Comparison of ENCODE assay signal across 8 mouse cellular contexts in genomic region chr11:77467157-77467556, GRCm38 (mm10). TPM values are rescaled to one million over a fixed set of nuclear protein-coding genes. Genes with fewer than 3 reads are reported as not detected.
DNase-seq lines count a peak whose midpoint lies in the region; ATAC-seq and TF ChIP-seq lines count a peak whose summit lies in the region.

No protein-coding gene starts in this region.

- WGBS in neural tube, embryonic 15.5 days, result 5% methylated on average over 25 of the region's 25 CpGs
- 5% methylated on average over 25 of the region's 25 CpGs for WGBS in kidney, adult 2 months
- 2% methylated on average over 25 of the region's 25 CpGs for WGBS in liver, embryonic 11.5 days

- H3K4me3 ChIP-seq in neural tube, embryonic 15.5 days (replicated peaks), result no peak overlapping the region
- no peak overlapping the region for H3K4me3 ChIP-seq in kidney, adult 2 months (ENCODE audit: insufficient read depth, low read depth, low read length)
- peak overlapping the region; percentile 24 for H3K4me3 ChIP-seq in liver, embryonic 11.5 days (ENCODE audit: low read depth, low read length)

- no peak overlapping the region for H3K4me2 ChIP-seq in neural tube, embryonic 15.5 days
- peak overlapping the region; percentile 58 for H3K4me2 ChIP-seq in liver, embryonic 11.5 days

- H3K9ac ChIP-seq in neural tube, embryonic 15.5 days (replicated peaks), result no peak overlapping the region
- no peak overlapping the region for H3K9ac ChIP-seq in liver, embryonic 11.5 days (ENCODE audit: low read depth, low read length)

- no peak overlapping the region for H3K27ac ChIP-seq in neural tube, embryonic 15.5 days (replicated peaks)
- no peak overlapping the region for H3K27ac ChIP-seq in kidney, adult 2 months (ENCODE audit: insufficient read depth, low read depth, low read length)
- H3K27ac ChIP-seq in liver, embryonic 11.5 days (ENCODE audit: low read depth, low read length), result no peak overlapping the region

- TF ChIP-seq CTCF in kidney, adult 2 months (conservative IDR thresholded peaks at IDR 0.05; ENCODE audit: insufficient read depth, insufficient read length, low read depth, low read length), result peak; percentile 61

- ATAC-seq in neural tube, embryonic 15.5 days (ENCODE audit: low FRiP score), result no peak
- peak; percentile 63 for ATAC-seq in liver, embryonic 11.5 days (replicated peaks; ENCODE audit: low FRiP score)
- ATAC-seq in neutrophil, adult 5-6 weeks (ENCODE audit: extremely low read depth, insufficient number of reproducible peaks, low FRiP score, poor library complexity, severe bottlenecking), result peak; percentile 50

- H3K9me3 ChIP-seq in neural tube, embryonic 15.5 days (replicated peaks), result no peaks in the 10 kb centered on the region
- H3K9me3 ChIP-seq in liver, embryonic 11.5 days (ENCODE audit: control insufficient read depth, low read length), result no peaks in the 10 kb centered on the region

- DNase-seq in neural tube, embryonic 10.5 days (ENCODE audit: extremely low spot score, low spot score), result peak; percentile 65
- peak; percentile 36 for DNase-seq in c-Kit-positive CD71-positive TER-119-negative erythroid progenitor cells, embryonic 14.5 days (ENCODE audit: low read depth)
- DNase-seq in heart, adult 18-20 months, result peak; percentile 85 to 86
- DNase-seq in kidney, adult 2 months, result peak; percentile 85
- peak; percentile 75 for DNase-seq in liver, embryonic 11.5 days (ENCODE audit: low spot score)
- DNase-seq in thymus, postnatal 10 days (ENCODE audit: low spot score in 2 of 2), result peak; percentile 81 to 91

- TF ChIP-seq POLR2A in kidney, adult 2 months (IDR thresholded peaks at IDR 0.05; ENCODE audit: low read depth, low read length), result no peak

- peaks cover 62% of the 10 kb centered on the region for H3K27me3 ChIP-seq in neural tube, embryonic 15.5 days (replicated peaks)
- no peaks in the 10 kb centered on the region for H3K27me3 ChIP-seq in kidney, adult 2 months (replicated peaks; ENCODE audit: control insufficient read depth, insufficient read depth, low read length)
- H3K27me3 ChIP-seq in liver, embryonic 11.5 days (replicated peaks; ENCODE audit: control insufficient read depth, insufficient read depth, low read length), result peaks cover 62% of the 10 kb centered on the region

- peaks cover 11% of the 10 kb centered on the region for H3K4me1 ChIP-seq in neural tube, embryonic 15.5 days
- H3K4me1 ChIP-seq in kidney, adult 2 months (ENCODE audit: control insufficient read depth, insufficient read depth, low read length), result peaks cover under 1% of the 10 kb centered on the region; the same call in 1 of the 2 replicates
- peaks cover 18% of the 10 kb centered on the region for H3K4me1 ChIP-seq in liver, embryonic 11.5 days (replicated peaks; ENCODE audit: control insufficient read depth, insufficient read depth, low read length)

- peaks cover 20% of the 10 kb centered on the region for H3K36me3 ChIP-seq in neural tube, embryonic 15.5 days
- no peaks in the 10 kb centered on the region for H3K36me3 ChIP-seq in kidney, adult 2 months (ENCODE audit: control insufficient read depth, insufficient read depth, low read length)
- peaks cover 6% of the 10 kb centered on the region; the same call in 1 of the 2 replicates for H3K36me3 ChIP-seq in liver, embryonic 11.5 days (ENCODE audit: control insufficient read depth, insufficient read depth, low read length)

RNA-seq across cellular contexts. Expression of gene Coro6, which starts 4.9 kb away (rescaled TPM):
- polyA plus RNA-seq in neural tube, embryonic 15.5 days (2015; fragmentation: Nextera tagmentation; extraction: Ambion mirVana), result 1.3 and 1.5 TPM in 2 replicates
- total RNA-seq in heart, adult 18-20 months (2021), result 100 to 1,000 TPM; 207 to 208 TPM
- polyA plus RNA-seq in kidney, adult 2 months (2012; rRNA removed), result 4.4 and 7.9 TPM in 2 replicates
- 0.35 and 0.40 TPM in 2 replicates for polyA plus RNA-seq in liver, embryonic 11.5 days (2014; fragmentation: Nextera tagmentation; extraction: Ambion mirVana)
- 0.37 and 0.70 TPM in 2 replicates for total RNA-seq in neutrophil, adult 5-6 weeks (2017)

RNA-seq across cellular contexts. Expression of gene Ankrd13b, which starts 22.3 kb away (rescaled TPM):
- 31.5 and 41.3 TPM in 2 replicates for polyA plus RNA-seq in neural tube, embryonic 15.5 days (2015; fragmentation: Nextera tagmentation; extraction: Ambion mirVana)
- 10 to 100 TPM in 1 of 2 experiments, 1 to 10 TPM in 1; 9.2 to 11.2 TPM for total RNA-seq in heart, adult 18-20 months (2021)
- polyA plus RNA-seq in kidney, adult 2 months (2012; rRNA removed), result 22.3 and 31.4 TPM in 2 replicates
- polyA plus RNA-seq in liver, embryonic 11.5 days (2014; fragmentation: Nextera tagmentation; extraction: Ambion mirVana), result 4.4 and 5.6 TPM in 2 replicates
- 0.25 TPM in 1 of 2 replicates, not detected in the other for total RNA-seq in neutrophil, adult 5-6 weeks (2017)

RNA-seq across cellular contexts. Expression of gene Git1, which starts 26.2 kb away (rescaled TPM):
- polyA plus RNA-seq in neural tube, embryonic 15.5 days (2015; fragmentation: Nextera tagmentation; extraction: Ambion mirVana), result 13.9 and 14.0 TPM in 2 replicates
- total RNA-seq in heart, adult 18-20 months (2021), result 10 to 100 TPM; 54.7 to 58.9 TPM
- 53.2 and 58.5 TPM in 2 replicates for polyA plus RNA-seq in kidney, adult 2 months (2012; rRNA removed)
- polyA plus RNA-seq in liver, embryonic 11.5 days (2014; fragmentation: Nextera tagmentation; extraction: Ambion mirVana), result 10.1 and 14.1 TPM in 2 replicates
- 19.3 and 22.3 TPM in 2 replicates for total RNA-seq in neutrophil, adult 5-6 weeks (2017)

RNA-seq across cellular contexts. Expression of gene Abhd15, which starts 47.8 kb away (rescaled TPM):
- 2.1 and 3.4 TPM in 2 replicates for polyA plus RNA-seq in neural tube, embryonic 15.5 days (2015; fragmentation: Nextera tagmentation; extraction: Ambion mirVana)
- 1 to 10 TPM; 2.7 to 4.5 TPM for total RNA-seq in heart, adult 18-20 months (2021)
- polyA plus RNA-seq in kidney, adult 2 months (2012; rRNA removed), result 2.7 and 3.2 TPM in 2 replicates
- polyA plus RNA-seq in liver, embryonic 11.5 days (2014; fragmentation: Nextera tagmentation; extraction: Ambion mirVana), result 3.9 and 4.2 TPM in 2 replicates
- total RNA-seq in neutrophil, adult 5-6 weeks (2017), result 13.8 and 16.1 TPM in 2 replicates

RNA-seq across cellular contexts. Expression of gene Trp53i13, which starts 48.6 kb away (rescaled TPM):
- polyA plus RNA-seq in neural tube, embryonic 15.5 days (2015; fragmentation: Nextera tagmentation; extraction: Ambion mirVana), result 15.3 and 20.3 TPM in 2 replicates
- 10 to 100 TPM in 1 of 2 experiments, 1 to 10 TPM in 1; 8.3 to 10.6 TPM for total RNA-seq in heart, adult 18-20 months (2021)
- polyA plus RNA-seq in kidney, adult 2 months (2012; rRNA removed), result 19.4 and 24.4 TPM in 2 replicates
- polyA plus RNA-seq in liver, embryonic 11.5 days (2014; fragmentation: Nextera tagmentation; extraction: Ambion mirVana), result 16.2 and 17.9 TPM in 2 replicates
- total RNA-seq in neutrophil, adult 5-6 weeks (2017), result 4.1 and 7.6 TPM in 2 replicates

Comparison
In these comparisons a context has a peak if more than half of its experiments do, and no peak if none do; other contexts are left out.
1. DNase-seq: peak in every context shown above with its lines; median percentile 86 in thymus, postnatal 10 days; 86 in heart, adult 18-20 months; 85 in kidney, adult 2 months; 75 in liver, embryonic 11.5 days; 65 in neural tube, embryonic 10.5 days; 36 in c-Kit-positive CD71-positive TER-119-negative erythroid progenitor cells, embryonic 14.5 days.